Mouse (Mus musculus) lung, embryonic 15.5 days (tissue): ENCODE data around the gene Ckm. TPM values are rescaled to one million over a fixed set of nuclear protein-coding genes. Genes with fewer than 3 reads are reported as not detected.

Experiments used
- ATAC-seq: fragments of 200-750 bp; cut with Nextera tagmentation; 2 replicates; pipeline ENCODE4 v1.8.0; 2017; ENCODE audit warnings: moderate number of reproducible peaks, borderline replicate concordance; ENCODE audit not compliant: low FRiP score, low TSS enrichment; ENCODE audit errors: extremely low read depth
- H3K27ac ChIP-seq: fragments of 300-500 bp; sonication (generic); 2 replicates; pipeline ENCODE4 v1.5.1; 2015; ENCODE audit warnings: moderate library complexity, mild to moderate bottlenecking, inconsistent platforms
- H3K27me3 ChIP-seq: fragments of 300-500 bp; sonication (generic); 2 replicates; pipeline ENCODE4 v1.6.1; 2015; ENCODE audit warnings: inconsistent platforms
- H3K36me3 ChIP-seq: fragments of 300-500 bp; sonication (generic); 2 replicates; pipeline ENCODE4 v1.6.1; 2015; ENCODE audit warnings: inconsistent platforms
- H3K4me1 ChIP-seq: fragments of 300-500 bp; sonication (generic); 2 replicates; pipeline ENCODE4 v1.6.1; 2015; ENCODE audit warnings: inconsistent platforms
- H3K4me2 ChIP-seq: fragments of 300-500 bp; sonication (generic); 2 replicates; pipeline ENCODE4 v1.6.1; 2015; ENCODE audit warnings: inconsistent platforms, mild to moderate bottlenecking, moderate library complexity
- H3K4me3 ChIP-seq: fragments of 300-500 bp; sonication (generic); 2 replicates; pipeline ENCODE4 v1.5.1; 2015; ENCODE audit warnings: mild to moderate bottlenecking, inconsistent platforms
- H3K9ac ChIP-seq: fragments of 300-500 bp; sonication (generic); 2 replicates; pipeline ENCODE4 v1.6.1; 2015; ENCODE audit warnings: inconsistent platforms
- H3K9me3 ChIP-seq: fragments of 300-500 bp; sonication (generic); 2 replicates; pipeline ENCODE4 v1.6.1; 2016; ENCODE audit warnings: inconsistent platforms
- WGBS: fragments of 180-500 bp; shearing (Covaris S2); methylation state at CpG from one replicate; pipeline ENCODE4 v1.1.7; 2015; 5-methylcytosine and 5-hydroxymethylcytosine counted together
- polyA plus RNA-seq: library from polyadenylated mRNA; unstranded; fragments of >200 nt; fragmentation: Nextera tagmentation; extraction: Ambion mirVana; gene quantifications from 2 replicates; pipeline ENCODE4 v1.2.1, GENCODE M21; 2015

Ckm gene
- polyA plus RNA-seq, 1 experiment from 2014 or later: 53.0 TPM

- Histone ChIP-seq H3K9me3 (no peaks in the 10 kb centered on the region), H3K4me2 (peak overlapping the region; percentile 68), H3K9ac (peak overlapping the region; percentile 31), H3K4me1 (peaks cover 6% of the 10 kb centered on the region; the same call in 1 of the 2 replicates), H3K4me3 (peak overlapping the region; percentile 34), H3K27ac (peak overlapping the region; percentile 69), H3K36me3 (peaks cover 11% of the 10 kb centered on the region; the same call in 1 of the 2 replicates), H3K27me3 (peaks cover 41% of the 10 kb centered on the region)
- WGBS: 2% methylated on average over 27 of the region's 27 CpGs
- ATAC-seq: peak; percentile 57; the same call in 1 of the 2 replicates
These were observed 4.9 kb upstream of the Ckm start for GRCm38 (mm10) chr7:19399496-19400280.

- Histone ChIP-seq H3K27me3 (peaks cover 48% of the 10 kb centered on the region), H3K4me1 (peaks cover 8% of the 10 kb centered on the region; the same call in 1 of the 2 replicates), H3K36me3 (no peaks in the 10 kb centered on the region), H3K27ac (no peak overlapping the region), H3K4me3 (no peak overlapping the region), H3K4me2 (no peak overlapping the region), H3K9ac (no peak overlapping the region), H3K9me3 (no peaks in the 10 kb centered on the region)
- 77% methylated on average over 4 of the region's 4 CpGs for WGBS
- ATAC-seq: no peak
These were observed 3.6 kb upstream of the Ckm start for GRCm38 (mm10) chr7:19400946-19401345.

DNA sequence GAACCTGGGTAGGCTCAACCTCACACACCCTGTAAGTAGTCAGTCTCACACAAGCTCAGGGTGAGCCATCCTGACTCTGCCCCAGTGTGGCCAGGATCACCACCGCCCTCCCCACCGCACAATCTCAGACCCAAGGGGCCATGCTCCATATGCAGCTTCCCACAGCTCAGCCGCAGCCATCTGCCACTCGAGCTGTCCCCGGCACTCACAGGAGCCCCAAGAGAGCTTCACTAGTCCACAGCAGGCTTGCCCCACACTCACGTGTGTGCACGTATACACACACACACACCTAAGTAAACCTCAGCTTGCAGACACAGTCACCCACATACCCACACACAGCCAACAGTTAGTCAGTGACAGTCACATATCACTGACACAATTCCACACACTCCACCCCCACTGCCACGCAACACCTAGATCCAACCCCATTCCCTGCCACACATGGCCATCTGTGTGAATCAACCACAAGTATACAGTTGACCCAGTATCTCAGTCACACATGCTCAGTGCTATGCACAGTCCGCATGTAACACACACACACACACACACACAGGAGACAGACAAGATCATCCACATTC, 2.0 kb upstream of the Ckm start:
- Histone ChIP-seq H3K27me3 (peaks cover 48% of the 10 kb centered on the region), H3K4me2 (no peak overlapping the region), H3K36me3 (no peaks in the 10 kb centered on the region), H3K27ac (no peak overlapping the region), H3K4me1 (peaks cover 8% of the 10 kb centered on the region; the same call in 1 of the 2 replicates), H3K9ac (no peak overlapping the region), H3K4me3 (no peak overlapping the region), H3K9me3 (no peaks in the 10 kb centered on the region)
- 78% methylated on average over 9 of the region's 9 CpGs for WGBS
- ATAC-seq: no peak

GRCm38 (mm10) chr7:19403731-19404296, 762 bp upstream of the Ckm start, which contains the start of gene Klc3:
Gene Klc3, minus strand, starts transcription at chr7:19404104.
- H3K4me1 ChIP-seq: peaks cover 8% of the 10 kb centered on the region; the same call in 1 of the 2 replicates
- no peaks in the 10 kb centered on the region for H3K9me3 ChIP-seq
- H3K4me3 ChIP-seq: peak within 1 kb of the TSS; percentile 67
- H3K36me3 ChIP-seq: no peaks in the 10 kb centered on the region
- under 1% methylated on average over 61 of the region's 62 CpGs for WGBS
- ATAC-seq: peak; percentile 72
- H3K27me3 ChIP-seq: peaks cover 48% of the 10 kb centered on the region
- H3K4me2 ChIP-seq: peak within 1 kb of the TSS; percentile 98
- H3K27ac ChIP-seq: no peak within 1 kb of the TSS
- H3K9ac ChIP-seq: peak within 1 kb of the TSS; percentile 49

DNA sequence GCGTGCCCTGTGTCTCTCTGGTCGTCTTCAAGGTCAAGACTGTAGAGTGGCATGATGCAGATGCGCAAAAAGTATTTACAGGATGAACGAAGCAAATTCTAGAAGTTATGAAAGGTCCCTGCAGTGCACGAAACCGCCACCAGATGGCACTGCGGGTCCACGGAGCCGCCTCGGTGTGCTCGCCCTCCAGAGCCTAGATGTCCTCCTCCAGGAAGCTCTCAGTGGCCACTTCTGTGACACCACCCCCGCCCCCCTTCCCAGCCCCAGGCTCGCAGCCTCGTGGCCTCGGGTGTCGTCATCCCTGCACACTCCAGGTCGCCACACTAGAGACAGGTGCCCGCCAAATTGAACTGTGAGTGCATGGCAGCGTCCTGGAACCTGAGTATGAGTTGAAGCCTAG, 841 bp downstream of the Ckm start:
- peaks cover 39% of the 10 kb centered on the region for H3K27me3 ChIP-seq
- peak; percentile 37; the same call in 1 of the 2 replicates for ATAC-seq
- no peak overlapping the region for H3K27ac ChIP-seq
- H3K4me2 ChIP-seq: peak overlapping the region; percentile 36
- H3K9ac ChIP-seq: no peak overlapping the region
- H3K4me1 ChIP-seq: peaks cover 8% of the 10 kb centered on the region; the same call in 1 of the 2 replicates
- H3K36me3 ChIP-seq: no peaks in the 10 kb centered on the region
- WGBS: 3% methylated on average over 19 of the region's 19 CpGs
- H3K9me3 ChIP-seq: no peaks in the 10 kb centered on the region
- no peak overlapping the region for H3K4me3 ChIP-seq

- no peak overlapping the region for H3K27ac ChIP-seq
These were observed 5.2 kb downstream of the Ckm start for GRCm38 (mm10) chr7:19409753-19410152.

GRCm38 (mm10) chr7:19410766-19411344, 6.3 kb downstream of the Ckm start:
- Histone ChIP-seq H3K4me3 (no peak overlapping the region), H3K27ac (0 out of 2 replicates have a peak overlapping the region, but pooled peaks have one; percentile 20), H3K4me2 (no peak overlapping the region), H3K4me1 (no peaks in the 10 kb centered on the region), H3K9ac (no peak overlapping the region), H3K36me3 (no peaks in the 10 kb centered on the region), H3K9me3 (no peaks in the 10 kb centered on the region), H3K27me3 (no peaks in the 10 kb centered on the region)
- WGBS: 71% methylated on average over 11 of the region's 11 CpGs
- ATAC-seq: peak; percentile 50; the same call in 1 of the 2 replicates

More at GRCm38 (mm10) chr7:19409753-19410152, 5.2 kb downstream of the Ckm start:
- Histone ChIP-seq H3K4me3 (no peak overlapping the region), H3K4me2 (no peak overlapping the region), H3K9me3 (no peaks in the 10 kb centered on the region), H3K27me3 (peaks cover 6% of the 10 kb centered on the region), H3K9ac (no peak overlapping the region), H3K4me1 (0 out of 2 replicates have a peak, but pooled peaks cover 2% of the 10 kb centered on the region), H3K36me3 (no peaks in the 10 kb centered on the region)
- WGBS: 45% methylated on average over 6 of the region's 6 CpGs
- ATAC-seq: no peak

- 66% methylated on average over 5 of the region's 5 CpGs for WGBS
- no peak overlapping the region for H3K9ac ChIP-seq
- H3K4me3 ChIP-seq: no peak overlapping the region
- ATAC-seq: no peak
- no peaks in the 10 kb centered on the region for H3K36me3 ChIP-seq
- H3K27ac ChIP-seq: no peak overlapping the region
- no peak overlapping the region for H3K4me2 ChIP-seq
- H3K27me3 ChIP-seq: no peaks in the 10 kb centered on the region
- H3K4me1 ChIP-seq: peaks cover 3% of the 10 kb centered on the region; the same call in 1 of the 2 replicates
- H3K9me3 ChIP-seq: no peaks in the 10 kb centered on the region
These were observed 7.2 kb downstream of the Ckm start for GRCm38 (mm10) chr7:19411783-19412182.

GRCm38 (mm10) chr7:19413525-19413924, 8.9 kb downstream of the Ckm start:
- Histone ChIP-seq H3K4me2 (no peak overlapping the region), H3K36me3 (no peaks in the 10 kb centered on the region), H3K9me3 (no peaks in the 10 kb centered on the region), H3K4me1 (peaks cover 4% of the 10 kb centered on the region; the same call in 1 of the 2 replicates), H3K4me3 (no peak overlapping the region), H3K9ac (no peak overlapping the region), H3K27ac (no peak overlapping the region), H3K27me3 (no peaks in the 10 kb centered on the region)
- no peak for ATAC-seq
- 81% methylated on average over 3 of the region's 3 CpGs for WGBS

DNA sequence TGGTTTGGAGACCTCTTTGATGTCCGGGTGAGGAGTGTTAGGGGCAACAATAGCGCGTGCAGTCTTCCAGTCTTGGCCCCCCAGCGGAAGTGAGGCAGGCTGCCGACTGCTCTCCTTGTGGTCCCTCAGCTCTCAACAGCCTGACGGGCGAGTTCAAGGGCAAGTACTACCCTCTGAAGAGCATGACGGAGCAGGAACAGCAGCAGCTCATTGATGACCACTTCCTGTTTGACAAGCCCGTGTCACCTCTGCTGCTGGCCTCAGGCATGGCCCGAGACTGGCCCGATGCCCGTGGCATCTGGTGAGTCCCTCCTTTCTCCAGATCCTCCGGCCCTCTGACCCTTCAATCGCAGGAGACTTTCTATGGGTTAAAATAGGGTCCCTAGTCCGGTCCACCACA, 12.0 kb downstream of the Ckm start:
- H3K9me3 ChIP-seq: no peaks in the 10 kb centered on the region
- no peak overlapping the region for H3K9ac ChIP-seq
- no peak overlapping the region for H3K4me2 ChIP-seq
- peaks cover 18% of the 10 kb centered on the region for H3K4me1 ChIP-seq
- no peaks in the 10 kb centered on the region for H3K36me3 ChIP-seq
- 47% methylated on average over 15 of the region's 15 CpGs for WGBS
- no peak for ATAC-seq
- no peak overlapping the region for H3K27ac ChIP-seq
- H3K4me3 ChIP-seq: no peak overlapping the region
- peaks cover 24% of the 10 kb centered on the region for H3K27me3 ChIP-seq

DNA sequence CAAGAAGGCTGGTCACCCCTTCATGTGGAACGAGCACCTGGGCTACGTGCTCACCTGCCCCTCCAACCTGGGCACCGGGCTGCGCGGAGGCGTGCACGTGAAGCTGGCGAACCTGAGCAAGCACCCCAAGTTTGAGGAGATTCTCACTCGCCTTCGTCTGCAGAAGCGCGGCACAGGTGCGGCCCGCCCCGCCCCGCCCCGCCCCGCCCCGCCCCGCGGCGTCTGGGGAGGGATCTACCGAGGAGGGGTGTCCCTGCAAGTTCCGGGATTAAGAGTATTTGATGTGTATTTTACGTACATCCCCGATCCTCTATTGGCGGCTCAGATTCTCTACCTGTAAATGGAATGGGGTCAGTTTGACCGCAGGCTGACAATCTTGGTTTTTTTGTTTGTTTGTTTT, 15.5 kb downstream of the Ckm start:
- Histone ChIP-seq H3K4me1 (peaks cover 19% of the 10 kb centered on the region), H3K9ac (no peak overlapping the region), H3K27ac (no peak overlapping the region), H3K4me2 (peak overlapping the region; percentile 44), H3K4me3 (no peak overlapping the region), H3K27me3 (peaks cover 25% of the 10 kb centered on the region), H3K9me3 (no peaks in the 10 kb centered on the region), H3K36me3 (peaks cover under 1% of the 10 kb centered on the region; the same call in 1 of the 2 replicates)
- 6% methylated on average over 28 of the region's 28 CpGs for WGBS
- ATAC-seq: no peak
